Mouse (Mus musculus): ENCODE results near the gene Gm6034. TPM values are rescaled to one million over a fixed set of nuclear protein-coding genes. Genes with fewer than 3 reads are reported as not detected.

The Gm6034 gene
- total RNA-seq, 1 experiment from 2014 or later, result not detected

Other genes starting within 250 kb of the Gm6034 start
- gene Ier3, start 221.3 kb upstream of the Gm6034 start, total RNA-seq (2017), result 74.1 and 100 TPM in 2 replicates
- 172 and 193 TPM in 2 replicates for gene Flot1, start 219.7 kb upstream of the Gm6034 start, total RNA-seq (2017)
- gene Tubb5, start 204.7 kb upstream of the Gm6034 start, total RNA-seq (2017), result 182 and 191 TPM in 2 replicates
- gene Mdc1, start 201.4 kb upstream of the Gm6034 start, total RNA-seq (2017), result 22.5 and 30.7 TPM in 2 replicates
- 42.5 and 45.6 TPM in 2 replicates for gene Nrm, start 181.6 kb upstream of the Gm6034 start, total RNA-seq (2017)
- gene Ppp1r18, start 177.4 kb upstream of the Gm6034 start, total RNA-seq (2017), result 146 and 163 TPM in 2 replicates
- gene Dhx16, start 163.1 kb upstream of the Gm6034 start, total RNA-seq (2017), result 106 and 121 TPM in 2 replicates
- gene 2310061I04Rik, start 145.5 kb upstream of the Gm6034 start, total RNA-seq (2017), result 9.6 and 12.8 TPM in 2 replicates
- 26.9 and 31.3 TPM in 2 replicates for gene Atat1, start 132.9 kb upstream of the Gm6034 start, total RNA-seq (2017)
- gene Mrps18b, start 126.6 kb upstream of the Gm6034 start, total RNA-seq (2017), result 29.3 and 36.8 TPM in 2 replicates
- gene Ppp1r10, start 126.5 kb upstream of the Gm6034 start, total RNA-seq (2017), result 413 and 415 TPM in 2 replicates
- gene Abcf1, start 73.2 kb upstream of the Gm6034 start, total RNA-seq (2017), result 162 and 172 TPM in 2 replicates
- gene Gnl1, start 63.1 kb upstream of the Gm6034 start, total RNA-seq (2017), result 39.3 and 41.5 TPM in 2 replicates
- gene Prr3, start 62.7 kb upstream of the Gm6034 start, total RNA-seq (2017), result 21.6 and 33.6 TPM in 2 replicates
- 255 and 292 TPM in 2 replicates for gene H2-T24, start 22.4 kb upstream of the Gm6034 start, total RNA-seq (2017)
- gene H2-T23, start 10.1 kb upstream of the Gm6034 start, total RNA-seq (2017), result 431 and 448 TPM in 2 replicates
- gene H2-T22, start 214 bp upstream of the Gm6034 start, total RNA-seq (2017), result 101 and 107 TPM in 2 replicates
- gene Gm11127, start 15.4 kb downstream of the Gm6034 start, total RNA-seq (2017), result not detected in 2 replicates
- gene Gm19684, start 78.7 kb downstream of the Gm6034 start, total RNA-seq (2017), result 1.2 and 1.4 TPM in 2 replicates
- not detected in 2 replicates for gene Gm7030, start 86.5 kb downstream of the Gm6034 start, total RNA-seq (2017)
- gene Gm8909, start 125.6 kb downstream of the Gm6034 start, total RNA-seq (2017), result not detected in 2 replicates
- gene H2-T3, start 147.3 kb downstream of the Gm6034 start, total RNA-seq (2017), result not detected in 2 replicates
- 26.3 and 30.1 TPM in 2 replicates for gene Rpp21, start 215.1 kb downstream of the Gm6034 start, total RNA-seq (2017)
- 75.5 and 76.1 TPM in 2 replicates for gene Trim39, start 229.3 kb downstream of the Gm6034 start, total RNA-seq (2017)
- gene H2-M10.2, start 243.5 kb downstream of the Gm6034 start, total RNA-seq (2017), result not detected in 2 replicates